Mouse (Mus musculus) cortical plate, adult 2 months (tissue): ENCODE measurements around the gene Sdk1.

ENCODE experiments used
- CTCF ChIP-seq: fragments of 200-500 bp; IDR thresholded peaks from 2 replicates; pipeline ENCODE4 v1.5.1; 2011; ENCODE audit warnings: mild to moderate bottlenecking, control low read depth, low read length; ENCODE audit not compliant: insufficient read depth; ENCODE audit errors: extremely low read depth
- POLR2A ChIP-seq: fragments of 200-500 bp; IDR thresholded peaks from 2 replicates; pipeline ENCODE4 v1.6.1; 2011; ENCODE audit warnings: mild to moderate bottlenecking, low read length, control low read depth; ENCODE audit not compliant: insufficient read depth; ENCODE audit errors: extremely low read depth

- TF ChIP-seq POLR2A (no peak), CTCF (0 out of 2 replicates have a peak, but pooled peaks have one; percentile 7)
Measured at GRCm38 (mm10) chr5:141463417-141463816, 222.1 kb downstream of the Sdk1 start.
